Mouse (Mus musculus) MEL (cell line): ENCODE results near the gene St7. TPM values are rescaled to one million over a fixed set of nuclear protein-coding genes. Genes with fewer than 3 reads are reported as not detected.

Experiments used
- DNase-seq: peaks from one replicate; pipeline ENCODE4 v3.0.0; 2011; ENCODE audit warnings: low read depth, low spot score
- H3K27ac ChIP-seq: 2 replicates; pipeline ENCODE4 v1.5.1; 2012; ENCODE audit warnings: low read depth, mild to moderate bottlenecking, control low read depth, low read length, moderate library complexity; ENCODE audit not compliant: control insufficient read depth
- H3K27me3 ChIP-seq, 2 experiments: fragments of 150-350 bp in 1 of 2; sonication (generic) in 1 of 2; 2 replicates each; pipeline ENCODE4 v1.6.1; 2012; ENCODE audit warnings: low read length in 2 of 2, mild to moderate bottlenecking in 2 of 2, improper control_type of control experiment in 1 of 2, moderate library complexity in 1 of 2; ENCODE audit not compliant: insufficient read depth in 2 of 2, control insufficient read depth in 1 of 2
- H3K36me3 ChIP-seq, 2 experiments: 2 replicates each; pipeline ENCODE4 v1.6.1; 2012 to 2014; ENCODE audit warnings: low read length in 2 of 2, improper control_type of control experiment in 1 of 2, inconsistent platforms in 1 of 2, mild to moderate bottlenecking in 1 of 2; ENCODE audit not compliant: insufficient read depth in 2 of 2, control insufficient read depth in 1 of 2
- H3K4me1 ChIP-seq, 2 experiments: fragments of 150-350 bp in 1 of 2; sonication (generic) in 1 of 2; 2 replicates each; pipeline ENCODE4 v1.6.1; 2012; ENCODE audit warnings: low read length in 2 of 2, improper control_type of control experiment in 1 of 2, mild to moderate bottlenecking in 1 of 2; ENCODE audit not compliant: insufficient read depth in 2 of 2, control insufficient read depth in 1 of 2
- H3K4me3 ChIP-seq, 2 experiments: fragments of 150-350 bp in 1 of 2; sonication (generic) in 1 of 2; 2 replicates each; pipeline ENCODE4 v1.5.1; 2012; ENCODE audit warnings: low read depth in 2 of 2, low read length in 2 of 2, mild to moderate bottlenecking in 2 of 2, moderate library complexity in 2 of 2, control low read depth in 1 of 2, improper control_type of control experiment in 1 of 2; ENCODE audit not compliant: control insufficient read depth in 1 of 2, insufficient read depth in 1 of 2
- H3K79me2 ChIP-seq: 2 replicates; pipeline ENCODE4 v1.6.1; 2012; ENCODE audit warnings: mild to moderate bottlenecking, low read length, moderate library complexity; ENCODE audit not compliant: control insufficient read depth, poor library complexity, insufficient read depth
- H3K9ac ChIP-seq: 2 replicates; pipeline ENCODE4 v1.6.1; 2012; ENCODE audit warnings: low read depth, mild to moderate bottlenecking, control low read depth, low read length, moderate library complexity; ENCODE audit not compliant: control insufficient read depth, poor library complexity, severe bottlenecking
- H3K9me3 ChIP-seq: fragments of 150-350 bp; sonication (generic); replicated peaks from 2 replicates; pipeline ENCODE4 v1.6.1; 2012; ENCODE audit warnings: mild to moderate bottlenecking, low read length, improper control_type of control experiment, moderate library complexity; ENCODE audit not compliant: insufficient read depth
- BHLHE40 ChIP-seq: IDR thresholded peaks from 2 replicates; pipeline ENCODE4 v1.6.1; 2012; ENCODE audit warnings: low read depth, mild to moderate bottlenecking, inconsistent platforms, low read length, improper control_type of control experiment, borderline replicate concordance
- CHD2 ChIP-seq: IDR thresholded peaks from 2 replicates; pipeline ENCODE4 v1.6.1; 2011; ENCODE audit warnings: low read length, improper control_type of control experiment
- CTCF ChIP-seq, 3 experiments: IDR thresholded peaks in 2 of 3; conservative IDR thresholded peaks in 1 of 3; 2 replicates each; pipeline ENCODE4 v1.5.1; 2011 to 2012; ENCODE audit warnings: low read length in 3 of 3, low read depth in 2 of 3, mild to moderate bottlenecking in 2 of 3, improper control_type of control experiment in 1 of 3, inconsistent platforms in 1 of 3, mixed read lengths in 1 of 3, moderate library complexity in 1 of 3; ENCODE audit not compliant: control insufficient read depth in 1 of 3, insufficient read depth in 1 of 3, poor library complexity in 1 of 3, severe bottlenecking in 1 of 3
- E2F4 ChIP-seq: IDR thresholded peaks from 2 replicates; pipeline ENCODE4 v1.6.1; 2011; ENCODE audit warnings: low read depth, low read length, improper control_type of control experiment, borderline replicate concordance
- ELF1 ChIP-seq: IDR thresholded peaks from 2 replicates; pipeline ENCODE4 v1.6.1; 2014; ENCODE audit warnings: low read depth, mild to moderate bottlenecking, inconsistent platforms, low read length, improper control_type of control experiment, moderate library complexity
- EP300 ChIP-seq, 2 experiments: IDR thresholded peaks; 2 replicates each; pipeline ENCODE4 v1.6.1; 2011; ENCODE audit warnings: improper control_type of control experiment in 2 of 2, low read length in 2 of 2, low read depth in 1 of 2, mild to moderate bottlenecking in 1 of 2
- ETS1 ChIP-seq: IDR thresholded peaks from 2 replicates; pipeline ENCODE4 v1.6.1; 2012; ENCODE audit warnings: low read depth, mild to moderate bottlenecking, inconsistent platforms, low read length, improper control_type of control experiment, moderate library complexity
- GABPA ChIP-seq: IDR thresholded peaks from 2 replicates; pipeline ENCODE4 v1.6.1; 2012; ENCODE audit warnings: low read depth, mild to moderate bottlenecking, inconsistent platforms, low read length, improper control_type of control experiment, moderate library complexity
- MAFK ChIP-seq: IDR thresholded peaks from 2 replicates; pipeline ENCODE4 v1.6.1; 2011; ENCODE audit warnings: low read depth, mild to moderate bottlenecking, low read length, improper control_type of control experiment, borderline replicate concordance
- MAX ChIP-seq: IDR thresholded peaks from 2 replicates; pipeline ENCODE4 v1.6.1; 2011; ENCODE audit warnings: low read length, improper control_type of control experiment
- MAZ ChIP-seq: IDR thresholded peaks from 2 replicates; pipeline ENCODE4 v1.6.1; 2012; ENCODE audit warnings: low read depth, mild to moderate bottlenecking, inconsistent platforms, low read length, improper control_type of control experiment
- MEF2A ChIP-seq: IDR thresholded peaks from 2 replicates; pipeline ENCODE4 v1.6.1; 2014; ENCODE audit warnings: low read depth, mild to moderate bottlenecking, inconsistent platforms, low read length, improper control_type of control experiment; ENCODE audit not compliant: poor library complexity, insufficient replicate concordance, severe bottlenecking; ENCODE audit errors: extremely low read depth
- MXI1 ChIP-seq: IDR thresholded peaks from 2 replicates; pipeline ENCODE4 v1.6.1; 2011; ENCODE audit warnings: mild to moderate bottlenecking, low read depth, low read length, improper control_type of control experiment
- MYB ChIP-seq: IDR thresholded peaks from 2 replicates; pipeline ENCODE4 v1.6.1; 2011; ENCODE audit warnings: mild to moderate bottlenecking, low read depth, low read length, improper control_type of control experiment
- MYC ChIP-seq: IDR thresholded peaks from 2 replicates; pipeline ENCODE4 v1.6.1; 2011; ENCODE audit warnings: low read depth, mild to moderate bottlenecking, low read length, improper control_type of control experiment, moderate library complexity
- NELFE ChIP-seq: IDR thresholded peaks from 2 replicates; pipeline ENCODE4 v1.6.1; 2011; ENCODE audit warnings: low read depth, low read length, improper control_type of control experiment
- POLR2A ChIP-seq, 2 experiments: IDR thresholded peaks; 2 replicates each; pipeline ENCODE4 v1.6.1; 2011 to 2012; ENCODE audit warnings: low read length in 2 of 2, mild to moderate bottlenecking in 2 of 2, control low read depth in 1 of 2, improper control_type of control experiment in 1 of 2, low read depth in 1 of 2, moderate library complexity in 1 of 2; ENCODE audit not compliant: control insufficient read depth in 1 of 2, insufficient read depth in 1 of 2, poor library complexity in 1 of 2
- POLR2AphosphoS2 ChIP-seq: IDR thresholded peaks from 2 replicates; pipeline ENCODE4 v1.6.1; 2011; ENCODE audit warnings: low read length, improper control_type of control experiment
- POLR2AphosphoS5 ChIP-seq: IDR thresholded peaks from 2 replicates; pipeline ENCODE4 v1.6.1; 2012; ENCODE audit warnings: low read depth, borderline replicate concordance, mild to moderate bottlenecking, inconsistent platforms, low read length, moderate library complexity, mixed read lengths
- RAD21 ChIP-seq: IDR thresholded peaks from 2 replicates; pipeline ENCODE4 v1.6.1; 2011; ENCODE audit warnings: mild to moderate bottlenecking, low read depth, low read length, improper control_type of control experiment
- RCOR1 ChIP-seq: IDR thresholded peaks from 2 replicates; pipeline ENCODE4 v1.6.1; 2012; ENCODE audit warnings: low read depth, mild to moderate bottlenecking, inconsistent platforms, low read length, improper control_type of control experiment
- SIN3A ChIP-seq: IDR thresholded peaks from 2 replicates; pipeline ENCODE4 v1.6.1; 2012; ENCODE audit warnings: low read length, improper control_type of control experiment, inconsistent platforms
- TCF12 ChIP-seq: IDR thresholded peaks from 2 replicates; pipeline ENCODE4 v1.6.1; 2014; ENCODE audit warnings: low read depth, mild to moderate bottlenecking, inconsistent platforms, low read length, improper control_type of control experiment, moderate library complexity
- UBTF ChIP-seq: IDR thresholded peaks from 2 replicates; pipeline ENCODE4 v1.6.1; 2012; ENCODE audit warnings: low read depth, mild to moderate bottlenecking, inconsistent platforms, low read length, improper control_type of control experiment, moderate library complexity, borderline replicate concordance; ENCODE audit not compliant: insufficient read depth
- USF1 ChIP-seq: IDR thresholded peaks from 2 replicates; pipeline ENCODE4 v1.6.1; 2014; ENCODE audit warnings: low read depth, mild to moderate bottlenecking, inconsistent platforms, low read length, improper control_type of control experiment, moderate library complexity
- ZC3H11A ChIP-seq: IDR thresholded peaks from 2 replicates; pipeline ENCODE4 v1.6.1; 2012; ENCODE audit warnings: low read depth, mild to moderate bottlenecking, inconsistent platforms, low read length, improper control_type of control experiment
- ZKSCAN1 ChIP-seq: IDR thresholded peaks from 2 replicates; pipeline ENCODE4 v1.6.1; 2012; ENCODE audit warnings: low read depth, mild to moderate bottlenecking, inconsistent platforms, low read length, improper control_type of control experiment, moderate library complexity
- ZMIZ1 ChIP-seq: IDR thresholded peaks from 2 replicates; pipeline ENCODE4 v1.6.1; 2012; ENCODE audit warnings: low read depth, mild to moderate bottlenecking, inconsistent platforms, low read length, improper control_type of control experiment, moderate library complexity
- ZNF384 ChIP-seq: IDR thresholded peaks from 2 replicates; pipeline ENCODE4 v1.6.1; 2012; ENCODE audit warnings: low read depth, mild to moderate bottlenecking, inconsistent platforms, low read length, improper control_type of control experiment
- polyA plus RNA-seq, 2 experiments: library from polyadenylated mRNA; stranded (reverse) in 1 of 2; unstranded in 1 of 2; fragments of >175 nt in 1 of 2; fragments of >200 nt in 1 of 2; gene quantifications; 2 replicates each; pipeline versions ENCODE4 v1.2.1 to v1.2.4; 2012; ENCODE audit warnings: low replicate concordance in 2 of 2, low read depth in 1 of 2; ENCODE audit not compliant: insufficient read length in 2 of 2, insufficient read depth in 1 of 2, missing spikeins in 1 of 2
- total RNA-seq: library from RNA; depleted of rRNA; stranded (reverse); fragments of 300-350 nt; gene quantifications from 2 replicates; pipeline ENCODE4 v1.2.3, GENCODE M21; 2012

The St7 gene
- total and polyA plus RNA-seq, 3 experiments, result 34.4 to 48.5 TPM; not detected in 1

DNA sequence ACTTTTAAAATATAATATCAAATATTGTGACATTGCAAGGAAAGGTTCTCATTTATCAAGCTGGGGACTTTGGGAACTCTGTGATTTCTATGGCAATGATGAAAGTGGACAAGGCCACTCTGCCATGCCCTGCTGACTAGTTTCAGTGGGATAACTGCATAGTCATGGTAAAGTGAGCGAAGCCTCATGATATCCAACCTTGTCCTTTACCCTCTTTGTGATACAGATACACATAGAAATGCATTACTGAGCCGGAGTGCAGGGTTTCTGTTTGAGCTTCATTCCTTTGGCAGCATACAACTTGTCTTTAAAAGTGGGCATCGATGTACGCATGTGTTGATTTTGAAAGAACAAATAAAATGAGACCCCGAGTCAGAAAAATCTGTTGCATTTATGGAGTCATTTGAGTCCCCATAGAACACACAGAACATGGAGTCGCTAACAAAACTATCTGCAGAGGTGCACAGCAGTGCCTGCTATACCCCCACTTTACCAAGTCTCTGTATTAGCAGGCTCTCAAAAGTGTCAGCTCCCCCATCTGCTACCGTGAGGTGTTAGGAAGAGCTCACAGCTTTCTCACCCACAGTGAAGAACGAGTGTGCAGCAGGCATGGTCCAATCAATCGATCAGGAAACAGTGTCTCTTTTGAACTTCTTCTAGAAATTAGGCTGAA lies 77.4 kb downstream of the St7 start:
- Histone ChIP-seq H3K79me2 (peaks cover 43% of the 10 kb centered on the region), H3K27ac (peak overlapping the region; percentile 99), H3K4me1 (peaks cover 29 to 42% of the 10 kb centered on the region in 2 experiments), H3K4me3 (peak overlapping the region; percentile 37 to 54), H3K36me3 (peaks cover 0 to 48% of the 10 kb centered on the region in 2 experiments; a peak in 3 of 4 replicates), H3K9me3 (no peaks in the 10 kb centered on the region), H3K9ac (peak overlapping the region; percentile 78), H3K27me3 (no peaks in the 10 kb centered on the region)
- peak; percentile 52 for DNase-seq
- TF ChIP-seq CHD2 (no peak), MEF2A (no peak), EP300 (IDR thresholded peaks at IDR 0.05; ENCODE audit: low read depth in 1 of 2, low read length in 2 of 2) (no peak), USF1 (no peak)

DNA sequence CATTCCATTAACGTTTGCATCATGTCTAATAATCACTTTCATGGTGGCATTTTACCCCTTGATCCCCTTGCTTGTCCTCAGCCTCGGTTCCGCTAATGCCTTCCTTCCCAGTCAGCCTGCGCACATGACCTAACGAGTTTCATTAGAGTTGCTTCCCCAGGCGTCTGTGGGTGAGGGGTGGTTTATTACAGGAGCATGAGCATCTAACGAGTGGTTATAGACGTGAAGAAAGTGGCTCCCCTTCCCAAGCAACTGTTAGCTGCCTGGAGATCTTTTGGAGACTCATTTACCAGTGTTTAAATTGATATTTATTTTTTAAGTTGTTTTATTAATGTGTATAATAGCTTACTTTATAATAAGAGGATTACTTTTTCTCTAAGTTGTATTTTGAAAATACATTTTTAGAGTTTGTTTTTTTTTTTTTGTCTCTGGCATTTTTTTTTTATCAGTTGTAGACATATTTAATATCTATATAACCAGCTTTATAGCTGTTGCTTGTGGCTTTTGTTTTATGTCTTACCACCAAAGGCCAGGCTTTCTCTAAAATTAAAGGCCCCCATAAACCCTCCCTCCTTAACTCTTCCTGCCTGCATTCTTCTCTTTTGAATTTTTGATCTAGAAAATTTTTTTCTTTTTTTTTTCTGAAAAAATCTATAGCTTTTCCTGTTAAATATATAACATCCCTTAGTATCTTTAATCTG lies 78.1 kb downstream of the St7 start:
- H3K27me3 ChIP-seq, result no peaks in the 10 kb centered on the region
- H3K9me3 ChIP-seq, result no peaks in the 10 kb centered on the region
- peaks cover 0 to 51% of the 10 kb centered on the region in 2 experiments; a peak in 3 of 4 replicates for H3K36me3 ChIP-seq
- DNase-seq, result peak; percentile 89
- peaks cover 30 to 46% of the 10 kb centered on the region in 2 experiments for H3K4me1 ChIP-seq
- peak overlapping the region; percentile 78 for H3K9ac ChIP-seq
- peak overlapping the region; percentile 99 for H3K27ac ChIP-seq
- peak overlapping the region; percentile 40 to 54 for H3K4me3 ChIP-seq
- H3K79me2 ChIP-seq, result peaks cover 39% of the 10 kb centered on the region
- no peak; the same call in 1 of the 2 replicates for TF ChIP-seq SIN3A
- no peak for TF ChIP-seq MEF2A
- 0 out of 2 replicates have a peak, but pooled peaks have one; percentile 59 for TF ChIP-seq MAFK
- no peak; the same call in 1 of the 2 replicates for TF ChIP-seq POLR2AphosphoS2
- TF ChIP-seq USF1, result peak; percentile 87
- no peak for TF ChIP-seq CTCF (IDR thresholded peaks at IDR 0.05 in 2 of 3, conservative IDR thresholded peaks at IDR 0.05 in 1 of 3; ENCODE audit: control insufficient read depth in 1 of 3, insufficient read depth in 1 of 3, low read depth in 2 of 3, low read length in 3 of 3, poor library complexity in 1 of 3, severe bottlenecking in 1 of 3)
- peak; percentile 48; the same call in 1 of the 2 replicates for TF ChIP-seq MYB
- no peak for TF ChIP-seq ZMIZ1
- TF ChIP-seq POLR2A (IDR thresholded peaks at IDR 0.05; ENCODE audit: control insufficient read depth in 1 of 2, insufficient read depth in 1 of 2, low read depth in 1 of 2, low read length in 2 of 2, poor library complexity in 1 of 2), result peak in 1 of 2 experiments; percentile 41; a peak in 2 of 4 replicates
- no peak for TF ChIP-seq POLR2AphosphoS5
- peak; percentile 87 for TF ChIP-seq BHLHE40
- no peak for TF ChIP-seq E2F4
- peak; percentile 74; the same call in 1 of the 2 replicates for TF ChIP-seq MAX
- TF ChIP-seq UBTF, result no peak
- TF ChIP-seq ZC3H11A, result no peak
- TF ChIP-seq MAZ, result no peak
- TF ChIP-seq ELF1, result no peak
- peak; percentile 24; the same call in 1 of the 2 replicates for TF ChIP-seq RCOR1
- peak; percentile 78 for TF ChIP-seq MYC
- no peak for TF ChIP-seq GABPA
- TF ChIP-seq ZNF384, result peak; percentile 89; the same call in 1 of the 2 replicates
- no peak for TF ChIP-seq NELFE
- no peak for TF ChIP-seq ZKSCAN1
- peak; percentile 83 for TF ChIP-seq MXI1
- TF ChIP-seq RAD21, result no peak
- TF ChIP-seq ETS1, result peak; percentile 85
- peak; percentile 95 for TF ChIP-seq TCF12
